Mouse (Mus musculus) hindbrain, embryonic 16.5 days (tissue): ENCODE data around the gene Cfap126. TPM values are rescaled to one million over a fixed set of nuclear protein-coding genes. Genes with fewer than 3 reads are reported as not detected.

ENCODE experiments used
- ATAC-seq: fragments of 200-750 bp; cut with Nextera tagmentation; 2 replicates; pipeline ENCODE4 v1.8.0; 2017; ENCODE audit warnings: moderate TSS enrichment, moderate library complexity
- H3K27ac ChIP-seq: fragments of 300-500 bp; sonication (generic); 2 replicates; pipeline ENCODE4 v1.5.1; 2014; ENCODE audit warnings: low read depth, mild to moderate bottlenecking, control low read depth, low read length, moderate library complexity
- H3K27me3 ChIP-seq: fragments of 300-500 bp; sonication (generic); replicated peaks from 2 replicates; pipeline ENCODE4 v1.6.1; 2014; ENCODE audit warnings: low read length; ENCODE audit not compliant: control insufficient read depth, insufficient read depth
- H3K36me3 ChIP-seq: fragments of 300-500 bp; sonication (generic); 2 replicates; pipeline ENCODE4 v1.6.1; 2014; ENCODE audit warnings: mild to moderate bottlenecking, low read length, moderate library complexity, mixed read lengths; ENCODE audit not compliant: control insufficient read depth, insufficient read depth
- H3K4me1 ChIP-seq: fragments of 300-500 bp; sonication (generic); 2 replicates; pipeline ENCODE4 v1.6.1; 2014; ENCODE audit warnings: low read depth, low read length; ENCODE audit not compliant: control insufficient read depth, insufficient read depth
- H3K4me2 ChIP-seq: fragments of 300-500 bp; sonication (generic); 2 replicates; pipeline ENCODE4 v1.6.1; 2014; ENCODE audit warnings: mild to moderate bottlenecking, low read length, control low read depth, moderate library complexity
- H3K4me3 ChIP-seq: fragments of 300-500 bp; sonication (generic); 2 replicates; pipeline ENCODE4 v1.5.1; 2014; ENCODE audit warnings: mild to moderate bottlenecking, low read length, control low read depth, moderate library complexity
- H3K9ac ChIP-seq: fragments of 300-500 bp; sonication (generic); 2 replicates; pipeline ENCODE4 v1.6.1; 2014; ENCODE audit warnings: low read depth, mild to moderate bottlenecking, control low read depth, low read length, moderate library complexity
- H3K9me3 ChIP-seq: fragments of 300-500 bp; sonication (generic); 2 replicates; pipeline ENCODE4 v1.6.1; 2014; ENCODE audit warnings: mild to moderate bottlenecking, low read length, moderate library complexity; ENCODE audit not compliant: control insufficient read depth
- WGBS: fragments of 180-500 bp; shearing (Covaris S2); extraction: QIAGEN DNeasy Blood & Tissue Kit; methylation state at CpG from one replicate; pipeline ENCODE4 v1.1.7; 2014; 5-methylcytosine and 5-hydroxymethylcytosine counted together
- polyA plus RNA-seq: library from polyadenylated mRNA; unstranded; fragments of >200 nt; fragmentation: Nextera tagmentation; extraction: Ambion mirVana; gene quantifications from 2 replicates; pipeline ENCODE4 v1.2.1, GENCODE M21; 2015

The Cfap126 gene
- polyA plus RNA-seq, 1 experiment from 2014 or later: 11.6 TPM

- peak overlapping the region; percentile 90 for H3K27ac ChIP-seq
- no peaks in the 10 kb centered on the region for H3K36me3 ChIP-seq
- under 1% methylated on average over 40 of the region's 40 CpGs for WGBS
- H3K4me3 ChIP-seq: peak overlapping the region; percentile 70
- ATAC-seq: peak; percentile 87
- peak overlapping the region; percentile 57 for H3K4me2 ChIP-seq
- H3K27me3 ChIP-seq: no peaks in the 10 kb centered on the region
- H3K9me3 ChIP-seq: no peaks in the 10 kb centered on the region
- H3K4me1 ChIP-seq: peaks cover 5% of the 10 kb centered on the region; the same call in 1 of the 2 replicates
- H3K9ac ChIP-seq: peak overlapping the region; percentile 81
Observed at GRCm38 (mm10) chr1:171101733-171102546, 11.8 kb upstream of the Cfap126 start.

- peak overlapping the region; percentile 57 for H3K4me2 ChIP-seq
- peak; percentile 93 for ATAC-seq
- peak overlapping the region; percentile 81 for H3K9ac ChIP-seq
- no peaks in the 10 kb centered on the region for H3K27me3 ChIP-seq
- H3K9me3 ChIP-seq: no peaks in the 10 kb centered on the region
- under 1% methylated on average over 35 of the region's 35 CpGs for WGBS
- H3K36me3 ChIP-seq: no peaks in the 10 kb centered on the region
- H3K4me3 ChIP-seq: peak overlapping the region; percentile 70
- H3K27ac ChIP-seq: peak overlapping the region; percentile 90
- H3K4me1 ChIP-seq: peaks cover 5% of the 10 kb centered on the region; the same call in 1 of the 2 replicates
Observed at GRCm38 (mm10) chr1:171102547-171103177, 11.1 kb upstream of the Cfap126 start.

- Histone ChIP-seq H3K4me1 (peaks cover 5% of the 10 kb centered on the region; the same call in 1 of the 2 replicates), H3K27ac (no peak overlapping the region), H3K4me2 (peak overlapping the region; percentile 57), H3K9ac (peak overlapping the region; percentile 38; the same call in 1 of the 2 replicates), H3K27me3 (no peaks in the 10 kb centered on the region), H3K9me3 (no peaks in the 10 kb centered on the region), H3K36me3 (no peaks in the 10 kb centered on the region), H3K4me3 (peak overlapping the region; percentile 70)
- WGBS: 10% methylated on average over 10 of the region's 10 CpGs
- ATAC-seq: no peak; the same call in 1 of the 2 replicates
Observed at GRCm38 (mm10) chr1:171103179-171103840, 10.4 kb upstream of the Cfap126 start.

GRCm38 (mm10) chr1:171105226-171105625, 8.5 kb upstream of the Cfap126 start:
- 69% methylated on average over 6 of the region's 6 CpGs for WGBS
- ATAC-seq: no peak
- H3K4me3 ChIP-seq: no peak overlapping the region

GRCm38 (mm10) chr1:171109620-171110019, 4.1 kb upstream of the Cfap126 start:
- 35% methylated on average over 9 of the region's 9 CpGs for WGBS
- Histone ChIP-seq H3K9me3 (no peaks in the 10 kb centered on the region), H3K27me3 (no peaks in the 10 kb centered on the region), H3K4me1 (peaks cover 16% of the 10 kb centered on the region), H3K4me3 (no peak overlapping the region), H3K36me3 (no peaks in the 10 kb centered on the region), H3K27ac (no peak overlapping the region), H3K4me2 (peak overlapping the region; percentile 23), H3K9ac (no peak overlapping the region)
- ATAC-seq: no peak

More at GRCm38 (mm10) chr1:171105226-171105625, 8.5 kb upstream of the Cfap126 start:
- peaks cover 5% of the 10 kb centered on the region for H3K4me1 ChIP-seq
- H3K36me3 ChIP-seq: no peaks in the 10 kb centered on the region
- H3K9ac ChIP-seq: no peak overlapping the region
- H3K27ac ChIP-seq: no peak overlapping the region
- H3K27me3 ChIP-seq: no peaks in the 10 kb centered on the region
- H3K4me2 ChIP-seq: no peak overlapping the region
- H3K9me3 ChIP-seq: no peaks in the 10 kb centered on the region

GRCm38 (mm10) chr1:171110659-171111019, 3.1 kb upstream of the Cfap126 start:
- Histone ChIP-seq H3K9ac (peak overlapping the region; percentile 64), H3K27me3 (no peaks in the 10 kb centered on the region), H3K4me2 (peak overlapping the region; percentile 79), H3K27ac (peak overlapping the region; percentile 81), H3K36me3 (no peaks in the 10 kb centered on the region), H3K9me3 (no peaks in the 10 kb centered on the region), H3K4me3 (peak overlapping the region; percentile 60), H3K4me1 (peaks cover 16% of the 10 kb centered on the region)
- WGBS: 6% methylated on average over 15 of the region's 15 CpGs
- peak; percentile 62 for ATAC-seq

GRCm38 (mm10) chr1:171111020-171111780, 2.5 kb upstream of the Cfap126 start:
- peak; percentile 91 for ATAC-seq
- Histone ChIP-seq H3K27me3 (no peaks in the 10 kb centered on the region), H3K27ac (peak overlapping the region; percentile 81), H3K9ac (peak overlapping the region; percentile 64), H3K4me1 (peaks cover 16% of the 10 kb centered on the region), H3K4me2 (peak overlapping the region; percentile 79), H3K9me3 (no peaks in the 10 kb centered on the region), H3K4me3 (peak overlapping the region; percentile 60), H3K36me3 (no peaks in the 10 kb centered on the region)
- WGBS: under 1% methylated on average over 38 of the region's 38 CpGs

- no peaks in the 10 kb centered on the region for H3K27me3 ChIP-seq
- ATAC-seq: peak; percentile 6; the same call in 1 of the 2 replicates
- 2% methylated on average over 15 of the region's 15 CpGs for WGBS
- H3K36me3 ChIP-seq: no peaks in the 10 kb centered on the region
- H3K9me3 ChIP-seq: no peaks in the 10 kb centered on the region
- H3K4me1 ChIP-seq: peaks cover 16% of the 10 kb centered on the region
- peak overlapping the region; percentile 45 for H3K9ac ChIP-seq
- H3K4me2 ChIP-seq: peak overlapping the region; percentile 79
- H3K4me3 ChIP-seq: peak overlapping the region; percentile 60
- peak overlapping the region; percentile 53 for H3K27ac ChIP-seq
Observed at GRCm38 (mm10) chr1:171111781-171112575, 1.7 kb upstream of the Cfap126 start.
